Mouse (Mus musculus) embryonic facial prominence, embryonic 11.5 days (tissue): ENCODE measurements around the gene Opcml. TPM values are rescaled to one million over a fixed set of nuclear protein-coding genes. Genes with fewer than 3 reads are reported as not detected.

Experiments used
- ATAC-seq: fragments of 200-750 bp; cut with Nextera tagmentation; replicated peaks from 2 replicates; pipeline ENCODE4 v1.8.0; 2017; ENCODE audit warnings: low read depth; ENCODE audit not compliant: insufficient number of reproducible peaks, low FRiP score, low TSS enrichment
- DNase-seq: peaks from one replicate; pipeline ENCODE4 v3.0.0-alpha.2; 2015; ENCODE audit warnings: low spot score
- H3K27ac ChIP-seq: fragments of 300-500 bp; sonication (generic); replicated peaks from 2 replicates; pipeline ENCODE4 v1.5.1; 2014; ENCODE audit warnings: mild to moderate bottlenecking, low read depth, low read length, control low read depth
- H3K27me3 ChIP-seq: fragments of 300-500 bp; sonication (generic); 2 replicates; pipeline ENCODE4 v1.6.1; 2014; ENCODE audit warnings: mild to moderate bottlenecking, low read length, moderate library complexity, mixed read lengths; ENCODE audit not compliant: control insufficient read depth, insufficient read depth
- H3K36me3 ChIP-seq: fragments of 300-500 bp; sonication (generic); replicated peaks from 2 replicates; pipeline ENCODE4 v1.6.1; 2014; ENCODE audit warnings: low read depth, mild to moderate bottlenecking, low read length, moderate library complexity, mixed read lengths; ENCODE audit not compliant: control insufficient read depth, insufficient read depth
- H3K4me1 ChIP-seq: fragments of 300-500 bp; sonication (generic); 2 replicates; pipeline ENCODE4 v1.6.1; 2014; ENCODE audit warnings: low read length, mixed read lengths; ENCODE audit not compliant: control insufficient read depth, insufficient read depth
- H3K4me2 ChIP-seq: fragments of 300-500 bp; sonication (generic); 2 replicates; pipeline ENCODE4 v1.6.1; 2014; ENCODE audit warnings: low read depth, mild to moderate bottlenecking, control low read depth, low read length, moderate library complexity
- H3K4me3 ChIP-seq: fragments of 300-500 bp; sonication (generic); 2 replicates; pipeline ENCODE4 v1.5.1; 2014; ENCODE audit warnings: low read depth, low read length, control low read depth
- H3K9ac ChIP-seq: fragments of 300-500 bp; sonication (generic); replicated peaks from 2 replicates; pipeline ENCODE4 v1.6.1; 2014; ENCODE audit warnings: mild to moderate bottlenecking, control low read depth, low read length
- H3K9me3 ChIP-seq: fragments of 300-500 bp; sonication (generic); replicated peaks from 2 replicates; pipeline ENCODE4 v1.6.1; 2016; ENCODE audit warnings: mild to moderate bottlenecking, low read length, inconsistent platforms, mixed read lengths; ENCODE audit not compliant: control insufficient read depth
- WGBS: fragments of 180-500 bp; shearing (Covaris S2); extraction: QIAGEN DNeasy Blood & Tissue Kit; methylation state at CpG from one replicate; pipeline ENCODE4 v1.1.7; 2014; 5-methylcytosine and 5-hydroxymethylcytosine counted together
- polyA plus RNA-seq: library from polyadenylated mRNA; unstranded; fragments of >200 nt; fragmentation: Nextera tagmentation; extraction: Ambion mirVana; gene quantifications from 2 replicates; pipeline ENCODE4 v1.2.1, GENCODE M21; 2014

Gene Opcml
- polyA plus RNA-seq, 1 experiment from 2014 or later, result 2.3 TPM

DNA sequence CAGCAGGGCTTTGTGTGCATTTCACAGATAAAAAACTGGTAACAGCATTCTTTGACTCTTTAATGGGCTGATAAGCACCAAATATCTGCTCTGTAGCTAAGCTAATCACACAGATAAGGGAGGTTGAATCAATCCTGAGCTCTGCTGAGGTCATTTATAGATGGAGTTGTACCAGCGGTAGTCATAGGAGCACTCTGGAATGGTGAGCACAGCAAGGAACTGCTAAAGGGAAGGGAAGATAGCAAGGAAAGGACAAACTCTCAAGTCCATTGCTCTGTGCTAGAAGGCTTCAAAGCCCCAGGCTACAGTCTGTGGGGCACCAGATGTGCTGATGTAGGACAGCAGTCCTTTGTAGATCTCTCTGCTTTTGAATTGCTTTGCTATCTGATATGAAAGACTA is 529.2 kb downstream of the Opcml start:
- Histone ChIP-seq H3K27ac (no peak overlapping the region), H3K27me3 (no peaks in the 10 kb centered on the region), H3K4me3 (no peak overlapping the region), H3K4me1 (no peaks in the 10 kb centered on the region), H3K36me3 (no peaks in the 10 kb centered on the region), H3K4me2 (no peak overlapping the region), H3K9me3 (no peaks in the 10 kb centered on the region), H3K9ac (no peak overlapping the region)
- no peak for DNase-seq
- 79% methylated on average over 1 of the region's 1 CpGs for WGBS
- no peak for ATAC-seq

- DNase-seq, result no peak
- Histone ChIP-seq H3K4me3 (no peak overlapping the region), H3K9me3 (no peaks in the 10 kb centered on the region), H3K36me3 (no peaks in the 10 kb centered on the region), H3K4me1 (no peaks in the 10 kb centered on the region), H3K27ac (no peak overlapping the region), H3K4me2 (no peak overlapping the region), H3K27me3 (no peaks in the 10 kb centered on the region), H3K9ac (no peak overlapping the region)
- no peak for ATAC-seq
- WGBS, result 42% methylated on average over 4 of the region's 4 CpGs
Measured at GRCm38 (mm10) chr9:28327985-28328384, 537.4 kb downstream of the Opcml start.

DNA sequence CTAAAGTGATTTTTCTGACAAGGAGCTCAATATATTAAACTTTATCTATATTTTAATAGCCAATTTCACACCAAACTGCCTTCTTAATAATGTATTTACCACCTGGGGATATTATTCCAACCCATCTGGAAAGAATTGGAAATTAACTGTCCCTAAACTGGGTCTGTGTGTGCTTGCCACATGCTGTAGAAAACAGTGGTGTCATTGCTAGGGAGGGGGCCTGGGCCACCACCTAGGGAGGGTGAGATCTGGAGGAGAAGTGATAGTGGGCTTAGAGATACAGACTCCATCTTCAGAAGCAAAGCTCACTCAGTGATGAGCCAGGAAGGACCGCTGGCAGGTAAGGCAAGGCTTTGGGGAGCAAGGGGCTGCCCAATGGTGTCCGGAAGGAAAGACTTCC is 537.9 kb downstream of the Opcml start:
- Histone ChIP-seq H3K27ac (no peak overlapping the region), H3K4me2 (no peak overlapping the region), H3K4me3 (no peak overlapping the region), H3K9me3 (no peaks in the 10 kb centered on the region), H3K36me3 (no peaks in the 10 kb centered on the region), H3K27me3 (no peaks in the 10 kb centered on the region), H3K4me1 (no peaks in the 10 kb centered on the region), H3K9ac (no peak overlapping the region)
- ATAC-seq (no peak), DNase-seq (no peak)
- 86% methylated on average over 2 of the region's 2 CpGs for WGBS

DNA sequence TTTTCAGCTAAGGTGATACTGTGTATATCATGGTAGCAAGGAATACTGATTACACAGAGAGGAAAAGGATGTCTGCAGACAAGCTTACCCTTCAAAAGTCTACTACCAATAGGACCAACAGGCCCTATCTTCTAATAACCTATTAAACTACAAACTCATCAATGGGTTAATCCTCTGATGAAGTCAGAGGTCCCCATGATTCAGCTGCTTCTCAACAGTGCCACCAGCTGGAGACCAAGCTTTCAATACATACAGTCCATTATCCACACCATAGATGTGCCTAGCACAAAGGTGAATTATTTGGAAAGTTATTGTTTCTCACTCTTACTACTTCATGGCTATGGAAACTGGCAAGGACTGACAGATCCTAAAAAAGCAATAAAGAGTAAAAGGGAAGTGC is 538.9 kb downstream of the Opcml start:
- no peak overlapping the region for H3K4me2 ChIP-seq
- DNase-seq (no peak), ATAC-seq (no peak)
- H3K27me3 ChIP-seq, result no peaks in the 10 kb centered on the region
- H3K4me3 ChIP-seq, result no peak overlapping the region
- H3K9ac ChIP-seq, result no peak overlapping the region
- H3K27ac ChIP-seq, result no peak overlapping the region
- H3K36me3 ChIP-seq, result no peaks in the 10 kb centered on the region
- H3K4me1 ChIP-seq, result no peaks in the 10 kb centered on the region
- H3K9me3 ChIP-seq, result no peaks in the 10 kb centered on the region

DNA sequence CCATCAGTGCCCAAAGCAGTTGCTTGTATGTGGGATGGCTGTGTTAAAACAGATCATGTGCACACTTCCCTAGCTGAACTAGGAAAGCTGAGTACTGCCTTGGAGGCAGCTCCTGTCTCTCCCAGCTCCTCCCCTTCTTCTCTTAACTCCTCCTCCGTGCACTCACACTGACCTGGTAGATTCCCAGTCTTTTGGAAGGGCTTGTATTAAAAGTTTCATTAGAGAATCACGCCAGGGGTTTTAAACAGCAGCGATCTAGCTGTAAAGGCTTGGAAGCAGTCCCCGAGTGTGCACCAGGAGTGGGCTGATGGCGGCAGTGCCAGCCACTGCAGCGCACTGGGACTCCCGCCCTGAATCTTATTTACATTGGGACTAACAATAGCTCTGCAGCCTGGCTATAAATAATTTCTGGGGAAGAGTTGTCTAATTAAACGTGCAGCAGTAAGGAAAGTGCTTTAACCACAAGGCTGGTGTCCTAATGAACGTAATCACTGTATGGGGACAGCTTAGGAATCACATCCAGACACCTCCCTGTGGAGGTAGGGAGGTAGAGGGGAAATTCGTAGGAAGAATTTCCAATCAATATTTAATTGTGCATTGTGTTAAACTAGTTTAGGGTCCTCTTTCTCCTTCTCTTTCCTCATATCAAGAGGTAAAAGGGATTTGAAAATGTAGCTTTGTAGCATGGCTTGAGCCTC is 546.1 kb downstream of the Opcml start:
- Histone ChIP-seq H3K27ac (no peak overlapping the region), H3K27me3 (no peaks in the 10 kb centered on the region), H3K4me1 (no peaks in the 10 kb centered on the region), H3K36me3 (no peaks in the 10 kb centered on the region), H3K4me2 (no peak overlapping the region), H3K4me3 (no peak overlapping the region), H3K9me3 (no peaks in the 10 kb centered on the region), H3K9ac (no peak overlapping the region)
- no peak for DNase-seq
- ATAC-seq, result no peak
- 52% methylated on average over 10 of the region's 10 CpGs for WGBS

GRCm38 (mm10) chr9:28337837-28338236 is 547.3 kb downstream of the Opcml start:
- no peaks in the 10 kb centered on the region for H3K4me1 ChIP-seq
- H3K27ac ChIP-seq, result no peak overlapping the region
- ATAC-seq, result no peak
- no peak overlapping the region for H3K4me3 ChIP-seq
- H3K9me3 ChIP-seq, result no peaks in the 10 kb centered on the region
- H3K4me2 ChIP-seq, result no peak overlapping the region
- H3K9ac ChIP-seq, result no peak overlapping the region
- H3K36me3 ChIP-seq, result no peaks in the 10 kb centered on the region
- no peaks in the 10 kb centered on the region for H3K27me3 ChIP-seq
- 56% methylated on average over 2 of the region's 2 CpGs for WGBS
- no peak for DNase-seq

DNA sequence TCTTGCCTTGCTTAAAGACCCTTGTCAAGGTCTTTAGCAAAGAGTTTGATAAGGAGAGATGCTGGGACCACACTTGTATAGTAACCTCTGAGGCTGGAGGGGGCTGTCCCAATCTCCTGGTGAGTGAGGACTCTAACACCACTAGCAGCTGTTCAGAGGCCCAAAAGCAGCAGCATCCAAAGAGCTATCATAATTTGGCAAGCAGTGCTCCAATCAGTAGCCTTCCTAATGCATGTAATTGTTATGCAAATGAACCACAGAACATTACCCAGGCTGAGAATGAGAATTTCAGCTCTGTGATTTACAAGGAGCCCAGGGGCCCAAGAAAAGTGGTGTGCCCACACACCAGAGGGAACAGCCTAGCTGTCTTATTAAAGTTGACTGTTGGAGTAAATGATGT is 564.4 kb downstream of the Opcml start:
- Histone ChIP-seq H3K4me1 (no peaks in the 10 kb centered on the region), H3K27ac (no peak overlapping the region), H3K36me3 (no peaks in the 10 kb centered on the region), H3K9ac (no peak overlapping the region), H3K4me3 (no peak overlapping the region), H3K27me3 (no peaks in the 10 kb centered on the region), H3K4me2 (no peak overlapping the region), H3K9me3 (no peaks in the 10 kb centered on the region)
- DNase-seq, result no peak
- ATAC-seq, result no peak

- no peaks in the 10 kb centered on the region for H3K4me1 ChIP-seq
- H3K9me3 ChIP-seq, result no peaks in the 10 kb centered on the region
- 74% methylated on average over 3 of the region's 3 CpGs for WGBS
- ATAC-seq, result no peak
- H3K4me2 ChIP-seq, result no peak overlapping the region
- H3K9ac ChIP-seq, result no peak overlapping the region
- no peak overlapping the region for H3K27ac ChIP-seq
- no peaks in the 10 kb centered on the region for H3K27me3 ChIP-seq
- no peaks in the 10 kb centered on the region for H3K36me3 ChIP-seq
- DNase-seq, result no peak
- H3K4me3 ChIP-seq, result no peak overlapping the region
Measured at GRCm38 (mm10) chr9:28357946-28358345, 567.4 kb downstream of the Opcml start.
